Mouse (Mus musculus) lung, adult 2 months (tissue): ENCODE data around the gene Tfdp2.

ENCODE experiments used
- CTCF ChIP-seq: fragments of 200-500 bp; IDR thresholded peaks from 2 replicates; pipeline ENCODE4 v1.5.1; 2011; ENCODE audit warnings: mild to moderate bottlenecking, low read length, control low read depth; ENCODE audit not compliant: insufficient read depth
- POLR2A ChIP-seq: fragments of 200-500 bp; IDR thresholded peaks from 2 replicates; pipeline ENCODE4 v1.6.1; 2011; ENCODE audit warnings: low read depth, mild to moderate bottlenecking, control low read depth, low read length, borderline replicate concordance; ENCODE audit errors: extremely low read depth

DNA sequence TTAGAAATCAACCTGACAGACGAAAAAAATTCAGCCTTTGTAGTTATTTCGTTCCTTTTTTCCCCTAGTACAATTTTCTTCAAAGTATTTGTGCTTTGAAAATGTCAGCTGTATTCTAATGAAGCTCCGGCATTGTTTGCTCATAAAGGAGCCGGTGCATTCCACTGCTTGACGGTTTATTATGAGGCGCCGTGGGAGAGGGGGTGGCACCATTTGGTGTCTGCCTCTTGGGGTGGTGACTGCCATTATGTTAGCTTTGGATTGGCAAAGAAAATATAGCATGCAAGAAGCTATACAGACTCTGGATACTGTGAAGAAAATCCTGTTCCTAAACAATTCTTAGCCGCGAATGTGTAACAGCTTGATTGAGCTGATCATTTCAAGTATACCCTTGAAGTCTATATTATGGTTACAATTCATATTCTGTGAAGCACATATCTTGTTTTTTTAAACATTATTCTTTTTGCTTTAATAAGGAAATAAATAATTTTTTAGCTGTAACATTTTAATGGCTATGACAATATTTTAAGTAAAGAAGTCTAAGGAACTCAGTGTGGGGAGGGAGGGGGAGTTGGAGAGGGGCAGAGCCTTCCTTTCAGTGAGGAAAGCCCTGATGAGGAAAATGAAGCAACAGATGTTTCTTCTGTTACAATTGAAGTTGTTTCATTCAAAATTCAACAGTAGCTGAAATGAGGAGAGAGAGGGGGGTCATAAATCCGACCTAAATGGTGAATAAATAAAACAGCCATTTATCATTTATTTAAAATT is 63.9 kb downstream of the Tfdp2 start:
- no peak for TF ChIP-seq POLR2A
- TF ChIP-seq CTCF, result no peak
